Mouse (Mus musculus) frontal cortex, postnatal 25 days (tissue): ENCODE data around the gene Mad1l1.

Experiments
- DNase-seq, 2 experiments: peaks; one replicate each; pipeline ENCODE4 v3.0.0; 2022; ENCODE audit warnings: low spot score in 2 of 2

Gene Mad1l1

GRCm38 (mm10) chr5:140215471-140216087, 105.8 kb downstream of the Mad1l1 start:
- no peak for DNase-seq

- DNase-seq = no peak
These were observed 108.4 kb downstream of the Mad1l1 start for GRCm38 (mm10) chr5:140213001-140213400.

- no peak for DNase-seq
These were observed 110.8 kb downstream of the Mad1l1 start for GRCm38 (mm10) chr5:140210417-140211184.

GRCm38 (mm10) chr5:140208743-140209409, 112.5 kb downstream of the Mad1l1 start:
- DNase-seq = no peak

- no peak for DNase-seq
These were observed 114.3 kb downstream of the Mad1l1 start for GRCm38 (mm10) chr5:140206726-140207703.

- no peak for DNase-seq
These were observed 115.4 kb downstream of the Mad1l1 start for GRCm38 (mm10) chr5:140205991-140206390.

GRCm38 (mm10) chr5:140204465-140204864, 116.9 kb downstream of the Mad1l1 start:
- DNase-seq = no peak

- no peak for DNase-seq
These were observed 117.3 kb downstream of the Mad1l1 start for GRCm38 (mm10) chr5:140204037-140204436.

GRCm38 (mm10) chr5:140202451-140202850, 118.9 kb downstream of the Mad1l1 start:
- DNase-seq = no peak

- DNase-seq = no peak
These were observed 119.8 kb downstream of the Mad1l1 start for GRCm38 (mm10) chr5:140201566-140201965.

GRCm38 (mm10) chr5:140201109-140201508, 120.2 kb downstream of the Mad1l1 start:
- no peak for DNase-seq

- peak; percentile 65 to 78 for DNase-seq
These were observed 123.6 kb downstream of the Mad1l1 start for GRCm38 (mm10) chr5:140197705-140198104.

- DNase-seq = no peak
These were observed 124.9 kb downstream of the Mad1l1 start for GRCm38 (mm10) chr5:140196446-140196845.

- peak; percentile 45 to 57 for DNase-seq
These were observed 127.2 kb downstream of the Mad1l1 start for GRCm38 (mm10) chr5:140194173-140194572.

GRCm38 (mm10) chr5:140191539-140191938, 129.8 kb downstream of the Mad1l1 start:
- DNase-seq = no peak

- no peak for DNase-seq
These were observed 135.0 kb downstream of the Mad1l1 start for GRCm38 (mm10) chr5:140186351-140186750.

- DNase-seq = no peak
These were observed 135.6 kb downstream of the Mad1l1 start for GRCm38 (mm10) chr5:140185757-140186156.

GRCm38 (mm10) chr5:140183387-140183786, 138.0 kb downstream of the Mad1l1 start:
- DNase-seq = no peak

GRCm38 (mm10) chr5:140182351-140182750, 139.0 kb downstream of the Mad1l1 start:
- no peak for DNase-seq

- no peak for DNase-seq
These were observed 141.3 kb downstream of the Mad1l1 start for GRCm38 (mm10) chr5:140180016-140180415.

GRCm38 (mm10) chr5:140178058-140178690, 143.2 kb downstream of the Mad1l1 start:
- DNase-seq = no peak
